Mouse (Mus musculus): ENCODE measurements around the gene Suox.

DNA sequence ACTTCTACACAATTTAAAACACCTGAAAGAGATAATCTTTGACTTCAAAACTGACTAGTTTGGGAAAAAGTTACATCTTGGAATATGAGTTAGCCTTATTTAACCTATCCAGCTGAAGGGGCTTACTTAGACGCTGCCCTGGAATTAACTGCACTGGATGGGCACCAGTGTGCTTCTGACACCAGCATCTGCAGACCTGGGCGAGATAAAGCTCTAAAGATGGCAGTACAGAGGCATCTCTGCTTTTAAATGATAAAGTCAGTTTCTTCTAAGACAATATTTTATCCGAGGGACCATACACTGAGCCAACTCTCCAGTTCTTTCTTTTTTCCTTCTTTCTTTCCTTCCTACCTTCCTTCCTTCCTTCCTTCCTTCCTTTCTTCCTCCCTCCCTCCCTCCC is 9.1 kb downstream of the Suox start:
- TF ChIP-seq CTCF (conservative IDR thresholded peaks at IDR 0.05; ENCODE audit: low read length) (no peak), POU5F1 (IDR thresholded peaks at IDR 0.05; ENCODE audit: borderline replicate concordance, low read length) (no peak)
